Mouse (Mus musculus) liver, embryonic 14.5 days (tissue): Measurements from ENCODE around the gene C130032M10Rik.

Source experiments
- CTCF ChIP-seq: IDR thresholded peaks from 2 replicates; pipeline ENCODE4 v1.5.1; 2016; ENCODE audit warnings: antibody characterized with exemption, low read depth, control low read depth
- EP300 ChIP-seq: IDR thresholded peaks from 2 replicates; pipeline ENCODE4 v1.6.1; 2016; ENCODE audit warnings: antibody characterized with exemption, low read depth

DNA sequence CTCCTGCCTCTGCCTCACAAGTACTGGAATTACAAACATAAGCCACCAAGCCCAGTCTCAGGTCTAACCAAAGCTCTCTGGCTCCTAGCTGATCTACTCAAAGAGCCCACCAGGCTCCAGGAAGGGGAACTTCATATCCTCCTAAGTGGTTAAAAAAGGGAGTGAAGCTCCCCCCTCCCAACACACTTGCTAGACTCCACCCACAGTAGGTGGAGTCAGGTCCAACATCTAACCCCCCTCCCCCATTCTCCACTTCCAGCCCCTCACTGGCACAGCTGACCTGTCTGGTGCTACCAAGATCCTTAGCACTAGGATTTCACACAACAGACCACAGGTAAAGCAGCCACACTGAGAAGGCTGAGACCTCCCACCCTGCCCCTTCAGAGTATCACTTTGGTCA is 38.3 kb downstream of the C130032M10Rik start:
- no peak for TF ChIP-seq EP300
- no peak for TF ChIP-seq CTCF
